Mouse (Mus musculus) urinary bladder, postnatal 4 days (tissue): ENCODE measurements around the gene Dclre1c.
"Not testable (repeated sequence)": the region's sequence is repeated elsewhere in the genome, so short reads cannot be mapped to it uniquely, and the experiment has no call there.

ENCODE experiments used
- DNase-seq, 2 experiments: peaks; one replicate each; pipeline ENCODE4 v3.0.0; 2021 to 2022; ENCODE audit warnings: low spot score in 2 of 2

The Dclre1c gene

GRCm38 (mm10) chr2:3423841-3424578, at the start of gene Dclre1c:
Gene Dclre1c (plus strand): TSS chr2:3424131.
- DNase-seq: peak; percentile 81 to 85

- DNase-seq: no peak
Observed at GRCm38 (mm10) chr2:3387105-3387860, 36.6 kb upstream of the Dclre1c start.

- no peak for DNase-seq
Observed at GRCm38 (mm10) chr2:3391945-3392344, 32.0 kb upstream of the Dclre1c start.

GRCm38 (mm10) chr2:3397110-3397509, 26.8 kb upstream of the Dclre1c start, which contains the start of gene Olah:
Gene Olah (minus strand): TSS chr2:3397210.
- not testable (repeated sequence) for DNase-seq

- DNase-seq: no peak
Observed at GRCm38 (mm10) chr2:3405981-3406380, 17.9 kb upstream of the Dclre1c start.

GRCm38 (mm10) chr2:3407756-3408155, 16.2 kb upstream of the Dclre1c start:
- DNase-seq: no peak

- peak in 1 of 2 experiments; percentile 64 for DNase-seq
Observed at GRCm38 (mm10) chr2:3414241-3414640, 9.7 kb upstream of the Dclre1c start.

GRCm38 (mm10) chr2:3415676-3416075, 8.3 kb upstream of the Dclre1c start:
- no peak for DNase-seq

- DNase-seq: peak; percentile 91 to 96
Observed at GRCm38 (mm10) chr2:3418883-3419431, 5.0 kb upstream of the Dclre1c start.

- DNase-seq: no peak
Observed at GRCm38 (mm10) chr2:3420157-3420556, 3.8 kb upstream of the Dclre1c start.

GRCm38 (mm10) chr2:3422548-3422947, 1.4 kb upstream of the Dclre1c start, which contains the start of gene Meig1:
Gene Meig1 (minus strand): TSS chr2:3422648.
- DNase-seq: no peak

- no peak for DNase-seq
Observed at GRCm38 (mm10) chr2:3424579-3424910, 614 bp downstream of the Dclre1c start.

- no peak for DNase-seq
Observed at GRCm38 (mm10) chr2:3430956-3431355, 7.0 kb downstream of the Dclre1c start.

- no peak for DNase-seq
Observed at GRCm38 (mm10) chr2:3435369-3436061, 11.6 kb downstream of the Dclre1c start.

GRCm38 (mm10) chr2:3437956-3438355, 14.0 kb downstream of the Dclre1c start:
- no peak for DNase-seq

- DNase-seq: no peak
Observed at GRCm38 (mm10) chr2:3444206-3444605, 20.3 kb downstream of the Dclre1c start.

- no peak for DNase-seq
Observed at GRCm38 (mm10) chr2:3445984-3446383, 22.1 kb downstream of the Dclre1c start.

- no peak for DNase-seq
Observed at GRCm38 (mm10) chr2:3449431-3449830, 25.5 kb downstream of the Dclre1c start.

- DNase-seq: no peak
Observed at GRCm38 (mm10) chr2:3453096-3453495, 29.2 kb downstream of the Dclre1c start.

- no peak for DNase-seq
Observed at GRCm38 (mm10) chr2:3456590-3456989, 32.7 kb downstream of the Dclre1c start.

- no peak for DNase-seq
Observed at GRCm38 (mm10) chr2:3473891-3474290, 50.0 kb downstream of the Dclre1c start.

GRCm38 (mm10) chr2:3474361-3474805, 50.5 kb downstream of the Dclre1c start:
- peak in 1 of 2 experiments; percentile 48 for DNase-seq
